Mouse (Mus musculus) heart, adult 9 months (tissue): Measurements from ENCODE around the gene Gm6121.
"Not testable (repeated sequence)": the region's sequence is repeated elsewhere in the genome, so short reads cannot be mapped to it uniquely, and the experiment has no call there.

ENCODE experiments used
- DNase-seq, 2 experiments: peaks; one replicate each; pipeline ENCODE4 v3.0.0; 2022; ENCODE audit warnings: low spot score in 2 of 2

Gm6121 gene

GRCm38 (mm10) chrX:26935597-26935996, at the start of gene Gm6121:
TSS of gene Gm6121 (minus strand) at chrX:26935697.
- DNase-seq, result not testable (repeated sequence)
